Mouse (Mus musculus): ENCODE measurements at regions not wholly inside any gene's neighbourhood (a gene's known extent, or its start where the extent isn't known, plus 50 kb on each side); places are given as distances from the start of the nearest gene placed in this dataset.

GRCm38 (mm10) chr10:99700052-99700777 is 59.2 kb downstream of the Csl start:
- TF ChIP-seq CTCF (IDR thresholded peaks at IDR 0.05; ENCODE audit: control insufficient read depth, insufficient read depth, insufficient replicate concordance, low read depth, low read length) (no peak), POLR2A (IDR thresholded peaks at IDR 0.05; ENCODE audit: control insufficient read depth, low read depth, low read length) (no peak)
